Mouse (Mus musculus): ENCODE results near the gene Crtc1.
A peak's percentile ranks its signal among the peaks of the same experiment; 100 is the strongest.

The Crtc1 gene

GRCm38 (mm10) chr8:70351035-70351999, 88.1 kb downstream of the Crtc1 start:
- DNase-seq (ENCODE audit: inconsistent ontology term), result peak; percentile 70

DNA sequence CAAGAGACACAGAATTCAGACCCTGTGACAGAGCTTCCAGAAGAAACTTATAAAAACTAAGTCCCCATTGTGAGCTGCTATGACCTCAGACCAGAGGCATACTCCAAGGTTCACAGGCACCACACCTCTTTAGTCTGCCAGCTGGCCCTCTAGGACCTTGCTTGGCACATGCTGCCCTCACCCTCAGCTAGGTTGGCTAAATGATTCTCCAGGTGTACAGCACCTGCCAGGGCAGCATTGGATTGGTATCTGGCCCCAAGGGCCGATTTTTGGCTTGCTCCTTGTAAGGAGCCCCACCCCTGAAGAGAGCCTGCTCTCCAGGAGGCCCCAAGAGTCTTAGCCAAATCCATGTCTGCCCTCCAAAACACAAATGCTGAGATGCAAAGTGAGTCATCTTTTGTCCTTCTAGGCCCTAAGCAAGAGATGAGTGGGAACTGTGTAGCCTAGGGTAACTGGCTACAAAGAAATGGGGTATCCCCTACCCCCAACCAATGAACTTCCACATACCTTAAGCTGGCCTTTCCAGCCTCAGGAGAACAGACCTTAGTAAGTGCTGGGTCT, 91.4 kb downstream of the Crtc1 start:
- no peak for DNase-seq (ENCODE audit: inconsistent ontology term)

DNA sequence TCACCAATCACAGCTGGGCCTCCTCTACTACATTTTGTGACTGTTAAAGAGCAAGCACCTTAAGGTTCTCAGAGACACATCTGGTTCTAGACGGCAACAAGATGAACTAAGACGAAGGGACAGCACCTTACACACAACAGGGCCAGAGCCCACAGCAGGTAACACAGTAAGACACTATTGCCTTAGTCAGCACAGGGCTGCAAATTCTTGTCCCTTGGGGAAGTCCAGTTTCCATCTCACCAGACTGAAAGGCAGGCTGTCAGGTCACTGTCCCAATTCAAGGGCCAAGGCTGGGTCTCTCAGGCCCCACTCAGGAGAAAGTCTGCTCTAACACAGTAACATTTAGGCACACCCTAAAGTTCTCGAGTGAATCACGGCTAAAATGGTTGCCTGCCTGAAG, 91.9 kb downstream of the Crtc1 start:
- no peak for DNase-seq (ENCODE audit: inconsistent ontology term)

DNA sequence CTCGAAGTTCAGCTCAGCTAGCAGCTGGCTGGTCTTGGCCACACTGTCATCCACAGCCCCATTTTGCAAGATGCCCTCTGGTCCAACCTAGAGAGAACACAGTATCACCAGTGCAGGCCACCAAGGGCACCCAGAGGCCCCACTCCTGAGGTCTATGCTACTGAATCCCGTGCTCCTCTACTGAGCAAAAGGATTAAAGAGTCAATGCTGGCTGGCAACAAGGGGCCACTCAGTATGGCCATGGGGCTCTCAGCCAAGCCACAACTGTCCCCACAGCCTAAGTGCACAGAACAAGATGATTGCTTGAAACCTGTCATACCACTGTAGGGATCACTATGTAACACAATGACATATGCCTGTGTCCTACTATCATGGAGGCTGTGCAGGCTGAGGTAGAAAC, 95.1 kb downstream of the Crtc1 start:
- DNase-seq (ENCODE audit: inconsistent ontology term), result no peak

DNA sequence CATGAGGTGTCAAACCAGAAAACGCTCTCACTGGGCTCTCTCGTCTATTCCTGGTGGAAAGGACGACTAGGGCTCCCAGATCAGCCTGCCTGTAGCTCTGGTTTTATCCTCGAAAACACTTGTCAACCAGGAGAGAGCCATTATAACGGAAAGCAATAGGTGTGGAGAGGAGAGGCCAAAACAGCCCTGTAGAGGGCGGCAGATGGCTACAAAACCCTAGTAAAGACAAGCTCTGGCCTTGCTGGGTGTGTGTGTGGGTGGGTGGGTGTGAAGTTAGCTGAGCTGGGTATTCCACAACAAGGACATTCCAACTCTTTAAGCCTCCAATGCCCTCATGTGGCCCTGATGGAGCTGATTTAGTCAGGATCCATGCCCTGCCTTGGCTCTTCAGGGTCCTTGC, 95.7 kb downstream of the Crtc1 start:
- DNase-seq (ENCODE audit: inconsistent ontology term), result peak; percentile 26

- no peak for DNase-seq (ENCODE audit: inconsistent ontology term)
Measured at GRCm38 (mm10) chr8:70343076-70343475, 96.3 kb downstream of the Crtc1 start.

- DNase-seq (ENCODE audit: inconsistent ontology term), result no peak
Measured at GRCm38 (mm10) chr8:70342007-70342406, 97.4 kb downstream of the Crtc1 start.

DNA sequence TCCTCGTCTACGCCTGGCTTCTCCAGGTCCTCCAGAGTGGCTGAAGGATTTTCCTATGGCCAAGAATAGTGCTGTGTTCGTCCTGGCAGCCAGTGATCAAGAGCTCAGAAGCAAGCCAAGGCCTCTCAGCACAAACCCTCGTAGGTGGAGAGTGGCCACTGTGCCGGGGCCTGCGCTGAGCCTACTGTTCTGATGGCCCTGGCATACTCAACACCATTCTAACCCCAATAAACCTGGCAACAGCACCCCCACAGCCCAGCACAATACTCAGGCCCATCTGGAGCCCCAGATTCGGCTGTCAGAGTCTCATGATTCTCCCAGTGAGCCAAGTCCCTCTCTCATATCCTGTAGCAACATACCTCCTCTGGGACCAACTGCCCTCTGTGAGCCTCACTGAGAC, 98.7 kb downstream of the Crtc1 start:
- DNase-seq (ENCODE audit: inconsistent ontology term), result no peak

DNA sequence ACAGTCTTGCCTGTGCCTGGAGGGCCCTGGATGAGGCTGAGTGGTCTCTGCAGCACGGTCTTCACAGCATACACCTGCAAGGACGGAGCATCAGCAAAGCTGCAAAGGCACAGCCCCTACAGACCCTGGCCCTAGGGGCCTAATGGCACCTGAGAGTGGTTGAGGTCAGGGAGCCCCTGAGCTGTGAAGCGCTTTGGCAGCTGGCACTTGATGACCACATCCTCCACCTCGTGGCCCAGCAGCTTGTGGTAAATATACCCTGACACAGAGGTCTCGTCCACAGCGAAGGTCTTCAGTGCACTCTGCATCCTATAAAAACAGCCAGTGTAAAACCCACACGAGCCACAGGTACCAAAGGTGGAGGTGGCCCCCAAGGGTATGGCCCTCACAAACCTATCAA, 100.4 kb downstream of the Crtc1 start:
- no peak for DNase-seq (ENCODE audit: inconsistent ontology term)

GRCm38 (mm10) chr8:70332878-70333202, 106.5 kb downstream of the Crtc1 start:
- no peak for DNase-seq (ENCODE audit: inconsistent ontology term)
